Mouse (Mus musculus) embryonic fibroblast, embryonic 13.5 days (primary cell): ENCODE measurements around the gene Slc5a5. TPM values are rescaled to one million over a fixed set of nuclear protein-coding genes. Genes with fewer than 3 reads are reported as not detected.

ENCODE experiments used
- H3K27ac ChIP-seq: 2 replicates; pipeline ENCODE4 v1.5.1; 2012; ENCODE audit warnings: low read length, control low read depth, inconsistent platforms; ENCODE audit not compliant: insufficient read depth
- H3K4me1 ChIP-seq: 2 replicates; pipeline ENCODE4 v1.6.1; 2011; ENCODE audit warnings: low read length; ENCODE audit not compliant: control insufficient read depth, insufficient read depth
- H3K4me3 ChIP-seq: 2 replicates; pipeline ENCODE4 v1.5.1; 2011; ENCODE audit warnings: mild to moderate bottlenecking, control low read depth, low read length; ENCODE audit not compliant: insufficient read depth
- CTCF ChIP-seq: IDR thresholded peaks from 2 replicates; pipeline ENCODE4 v1.5.1; 2011; ENCODE audit warnings: mild to moderate bottlenecking, control low read depth, low read length, moderate library complexity, borderline replicate concordance; ENCODE audit not compliant: insufficient read depth
- POLR2A ChIP-seq: IDR thresholded peaks from 2 replicates; pipeline ENCODE4 v1.6.1; 2011; ENCODE audit warnings: low read depth, mild to moderate bottlenecking, control low read depth, low read length, moderate library complexity
- polyA plus RNA-seq: library from polyadenylated mRNA; stranded (reverse); fragments of >200 nt; gene quantifications from 2 replicates; pipeline ENCODE4 v1.2.4, GENCODE M21; 2011; ENCODE audit warnings: low read depth; ENCODE audit not compliant: missing spikeins, insufficient read length

Gene Slc5a5
- polyA plus RNA-seq, 1 experiment, result 0.30 TPM

- TF ChIP-seq POLR2A, result no peak
- TF ChIP-seq CTCF, result no peak
Measured at GRCm38 (mm10) chr8:70838654-70839407, 53.7 kb downstream of the Slc5a5 start.

GRCm38 (mm10) chr8:70836666-70837065 lies 55.9 kb downstream of the Slc5a5 start:
- Histone ChIP-seq H3K4me3 (no peak overlapping the region), H3K27ac (no peak overlapping the region), H3K4me1 (no peaks in the 10 kb centered on the region)
- no peak for TF ChIP-seq CTCF
- TF ChIP-seq POLR2A, result no peak

More at GRCm38 (mm10) chr8:70838654-70839407, 53.7 kb downstream of the Slc5a5 start:
- peak overlapping the region; percentile 61 for H3K4me3 ChIP-seq
- peak overlapping the region; percentile 74 for H3K27ac ChIP-seq
- H3K4me1 ChIP-seq, result no peaks in the 10 kb centered on the region

GRCm38 (mm10) chr8:70834071-70834470 lies 58.5 kb downstream of the Slc5a5 start:
- Histone ChIP-seq H3K4me3 (no peak overlapping the region), H3K4me1 (no peaks in the 10 kb centered on the region), H3K27ac (no peak overlapping the region)
- TF ChIP-seq POLR2A (no peak), CTCF (no peak)

GRCm38 (mm10) chr8:70833520-70833919 lies 59.0 kb downstream of the Slc5a5 start:
- Histone ChIP-seq H3K4me3 (no peak overlapping the region), H3K27ac (no peak overlapping the region), H3K4me1 (no peaks in the 10 kb centered on the region)
- no peak for TF ChIP-seq CTCF
- TF ChIP-seq POLR2A, result no peak

- Histone ChIP-seq H3K4me3 (no peak overlapping the region), H3K27ac (no peak overlapping the region), H3K4me1 (no peaks in the 10 kb centered on the region)
- TF ChIP-seq POLR2A (no peak), CTCF (no peak)
Measured at GRCm38 (mm10) chr8:70833018-70833482, 59.5 kb downstream of the Slc5a5 start.

Other genes starting within 250 kb of the Slc5a5 start
- 53.7 and 54.3 TPM in 2 replicates for gene Pgpep1, start 232.4 kb downstream of the Slc5a5 start, polyA plus RNA-seq
- 54.9 and 60.2 TPM in 2 replicates for gene Lsm4, start 219.5 kb downstream of the Slc5a5 start, polyA plus RNA-seq
- 82.2 and 90.6 TPM in 2 replicates for gene Jund, start 193.8 kb downstream of the Slc5a5 start, polyA plus RNA-seq
- not detected in 2 replicates for gene Iqcn, start 189.3 kb downstream of the Slc5a5 start, polyA plus RNA-seq
- not detected in 2 replicates for gene Gm3336, start 174.2 kb downstream of the Slc5a5 start, polyA plus RNA-seq
- gene Pde4c, start 169.0 kb downstream of the Slc5a5 start, polyA plus RNA-seq, result not detected in 2 replicates
- gene Rab3a, start 138.1 kb downstream of the Slc5a5 start, polyA plus RNA-seq, result 8.6 and 10.2 TPM in 2 replicates
- gene Mpv17l2, start 131.8 kb downstream of the Slc5a5 start, polyA plus RNA-seq, result 29.1 and 32.6 TPM in 2 replicates
- gene Pik3r2, start 116.0 kb downstream of the Slc5a5 start, polyA plus RNA-seq, result 42.8 and 43.5 TPM in 2 replicates
- 12.6 and 13.1 TPM in 2 replicates for gene Mast3, start 87.7 kb downstream of the Slc5a5 start, polyA plus RNA-seq
- gene Il12rb1, start 84.3 kb downstream of the Slc5a5 start, polyA plus RNA-seq, result 1.1 TPM in 1 of 2 replicates, not detected in the other
- 4.4 and 4.5 TPM in 2 replicates for gene Arrdc2, start 53.0 kb downstream of the Slc5a5 start, polyA plus RNA-seq
- gene Kcnn1, start 29.5 kb downstream of the Slc5a5 start, polyA plus RNA-seq, result 1.7 and 2.7 TPM in 2 replicates
- 31.1 and 32.3 TPM in 2 replicates for gene Ccdc124, start 18.8 kb downstream of the Slc5a5 start, polyA plus RNA-seq
- 1,792 and 1,906 TPM in 2 replicates for gene Rpl18a, start 4.7 kb upstream of the Slc5a5 start, polyA plus RNA-seq
- gene Map1s, start 13.2 kb upstream of the Slc5a5 start, polyA plus RNA-seq, result 24.2 and 27.8 TPM in 2 replicates